Mouse (Mus musculus): ENCODE results near the gene Gpam. TPM values are rescaled to one million over a fixed set of nuclear protein-coding genes. Genes with fewer than 3 reads are reported as not detected.
A peak's percentile ranks its signal among the peaks of the same experiment; 100 is the strongest.

Gpam gene
- total and polyA plus RNA-seq, 3 experiments: 199 to 552 (median 233) TPM

DNA sequence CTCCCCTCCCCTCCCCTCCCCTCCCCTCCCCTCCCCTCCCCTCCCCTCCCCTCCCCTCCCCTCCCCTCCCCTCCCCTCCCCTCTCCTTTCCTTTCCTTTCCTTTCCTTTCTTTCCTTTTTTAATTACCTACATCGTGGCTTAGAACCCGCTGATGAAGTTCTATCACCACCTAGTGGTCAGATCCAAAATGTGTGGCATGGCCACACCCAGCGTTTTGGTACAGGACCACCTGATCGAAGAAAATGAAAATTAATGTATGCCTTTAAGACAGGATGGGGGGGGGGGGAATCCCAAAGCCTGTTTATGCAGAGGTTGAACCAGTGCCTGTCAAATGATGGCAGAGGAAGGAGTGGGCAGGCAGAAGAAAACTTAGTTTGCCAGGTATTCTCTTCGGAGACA lies 65.1 kb downstream of the Gpam start:
- DNase-seq: no peak

DNA sequence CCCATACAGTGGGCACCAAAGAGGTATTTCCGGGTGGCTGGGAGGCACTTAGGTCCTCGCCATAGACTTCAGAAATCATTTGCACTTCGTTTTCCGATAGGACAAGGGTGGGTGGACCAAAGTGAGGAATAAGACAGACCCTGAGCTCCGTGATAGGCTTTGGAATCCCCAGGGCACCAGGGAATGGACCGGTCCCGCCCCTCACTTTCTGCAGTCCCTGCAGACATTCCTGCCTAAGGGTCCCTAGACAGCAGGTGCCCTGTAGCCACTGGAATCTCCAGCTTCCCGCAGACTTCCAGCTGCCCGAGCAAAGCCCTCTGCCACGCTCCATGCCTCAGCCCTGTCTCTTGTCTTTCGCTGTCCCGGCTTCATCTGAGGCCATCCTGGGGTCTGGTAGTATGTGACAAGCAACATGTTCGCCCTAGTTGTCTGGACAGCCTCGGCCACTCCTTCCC lies 65.6 kb downstream of the Gpam start:
- DNase-seq: no peak

DNA sequence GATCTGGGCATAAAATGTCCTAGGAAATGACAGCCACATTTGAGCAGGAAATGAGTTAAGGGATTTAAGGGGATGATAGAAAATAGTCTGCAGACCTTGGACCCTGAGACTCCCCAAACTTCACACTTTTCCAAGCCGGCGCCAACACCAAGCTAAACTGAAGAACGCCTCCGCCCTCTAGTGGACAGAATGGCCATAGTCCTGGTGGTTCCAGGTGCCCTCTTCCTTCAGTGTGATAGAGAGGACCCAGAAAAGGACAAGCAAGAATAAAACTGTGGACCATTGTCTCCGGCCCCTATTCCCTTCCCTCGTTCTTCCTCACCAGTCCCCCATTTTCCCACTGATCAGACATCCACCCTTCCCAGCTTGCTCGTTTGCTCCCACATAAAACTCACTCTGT lies 66.1 kb downstream of the Gpam start:
- DNase-seq: peak; percentile 71

DNA sequence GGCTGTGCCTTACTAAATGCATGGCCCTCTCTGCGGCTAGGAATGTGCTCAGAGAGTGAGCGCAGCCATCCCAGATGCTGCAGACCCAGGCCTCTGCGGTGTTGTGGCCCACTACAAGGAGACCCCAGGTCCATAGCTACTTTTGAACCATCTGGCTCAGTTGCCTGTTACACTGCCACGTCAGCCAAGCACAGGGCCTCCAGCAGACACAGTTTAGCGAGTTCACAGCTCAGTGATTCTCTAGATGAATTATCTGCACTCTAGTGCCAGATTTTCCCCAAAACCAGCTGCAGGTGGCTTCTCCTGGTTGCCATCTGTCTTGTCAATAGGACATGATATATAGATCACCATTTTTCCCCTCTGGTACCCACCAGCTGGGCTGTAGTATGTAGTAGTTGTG lies 69.6 kb downstream of the Gpam start:
- no peak for DNase-seq

DNA sequence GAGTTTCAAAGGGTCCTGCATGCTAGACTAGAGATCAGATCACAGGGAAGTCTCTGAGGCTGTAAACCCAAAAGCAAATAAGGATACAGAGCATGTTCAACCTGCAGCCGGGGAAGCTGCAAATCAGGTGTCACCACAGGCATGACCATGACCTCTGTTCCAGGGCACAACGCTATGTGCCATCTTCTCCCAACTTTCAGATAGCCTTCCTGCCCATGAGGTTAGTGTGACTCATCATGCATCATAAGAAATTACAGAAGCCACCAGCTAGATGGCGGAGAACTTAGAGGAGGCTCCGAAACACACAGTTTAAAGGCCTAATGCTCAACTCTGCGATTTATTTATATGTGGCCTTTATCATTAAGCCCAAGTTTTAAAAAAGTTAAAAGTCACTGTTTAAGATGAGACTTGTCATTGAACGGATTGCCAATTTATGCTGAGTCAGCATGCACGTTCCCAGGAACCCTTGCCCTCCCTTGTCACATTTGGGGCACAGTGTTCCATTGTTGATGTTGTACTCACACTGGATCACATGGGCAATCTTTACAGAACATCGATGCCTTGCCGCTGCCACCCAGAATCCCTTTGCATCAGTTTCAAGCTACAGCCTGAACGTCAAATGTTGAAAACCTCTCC lies 71.3 kb downstream of the Gpam start:
- no peak for DNase-seq

DNA sequence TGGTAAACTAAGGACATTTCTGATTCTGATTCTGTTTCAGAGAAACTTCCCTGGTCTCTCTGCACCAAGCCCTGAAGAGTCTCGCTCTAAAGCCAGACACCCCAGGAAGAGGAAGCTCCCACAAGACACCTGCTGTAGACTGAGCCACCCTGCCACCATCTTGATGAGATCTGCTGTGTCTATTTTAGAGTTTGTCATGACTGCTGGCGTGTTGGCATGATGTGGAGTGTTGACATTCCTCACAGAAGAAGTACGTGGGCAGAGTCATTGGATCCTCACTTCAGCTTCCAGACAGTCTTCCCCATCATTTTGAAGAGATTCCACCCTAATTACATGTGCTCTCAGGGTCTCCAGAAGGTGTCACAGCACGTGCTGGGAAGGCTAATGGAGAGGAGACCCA lies 73.9 kb downstream of the Gpam start:
- no peak for DNase-seq

DNA sequence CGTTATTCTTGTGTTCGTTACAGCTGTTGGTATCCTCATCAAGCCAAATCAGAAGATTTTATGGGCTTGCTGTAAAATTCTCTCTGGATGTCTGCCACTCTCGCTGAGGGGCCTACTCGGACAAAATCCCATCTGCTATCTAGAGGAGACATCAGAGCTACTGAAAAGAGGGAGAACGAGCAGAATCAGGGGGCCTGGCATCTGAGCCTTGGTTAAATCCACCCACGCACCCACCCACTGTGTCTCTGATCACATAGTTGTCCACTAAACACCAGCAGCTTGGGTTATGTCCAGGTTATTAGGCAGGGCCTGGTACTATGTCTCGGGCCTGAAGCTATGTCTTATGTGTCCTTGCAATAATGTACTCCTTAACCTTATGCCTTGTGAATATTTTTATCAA lies 89.6 kb downstream of the Gpam start:
- DNase-seq: no peak

DNA sequence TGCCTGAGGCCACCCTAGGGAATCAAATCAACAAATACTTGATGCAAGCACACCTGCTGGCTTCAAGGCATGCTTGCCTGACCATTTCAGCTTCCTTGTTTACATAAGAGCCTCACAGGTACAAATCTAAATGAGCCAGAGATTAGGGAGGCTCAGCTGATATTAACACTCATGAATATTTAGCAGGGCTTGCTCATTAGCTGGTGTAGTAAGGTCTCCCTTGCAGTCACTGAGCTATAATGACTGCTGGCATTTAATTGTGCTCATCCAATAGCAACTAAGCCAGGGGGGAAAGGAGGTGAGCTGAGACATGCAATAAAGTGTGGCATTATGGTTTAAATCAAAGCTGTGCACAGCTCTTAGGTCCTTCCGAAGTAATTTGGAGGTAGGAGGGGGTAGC lies 108.2 kb downstream of the Gpam start:
- DNase-seq: no peak

Other genes starting within 250 kb of the Gpam start
- gene Tectb, start 53.5 kb upstream of the Gpam start, total RNA-seq (2021): under 1 TPM; 0.41 to 0.89 TPM
- 0.04 TPM in 1 of 2 replicates, not detected in the other for gene Tectb, start 53.5 kb upstream of the Gpam start, polyA plus RNA-seq (2012; rRNA removed)
- not detected for gene Gucy2g, start 114.0 kb upstream of the Gpam start, total RNA-seq (2021)
- 0.03 TPM in 1 of 2 replicates, not detected in the other for gene Gucy2g, start 114.0 kb upstream of the Gpam start, polyA plus RNA-seq (2012; rRNA removed)
- gene Acsl5, start 124.7 kb upstream of the Gpam start, total RNA-seq (2021): 100 to 1,000 TPM in 1 of 2 experiments, 10 to 100 TPM in 1; 86.1 to 324 TPM
- gene Acsl5, start 124.7 kb upstream of the Gpam start, polyA plus RNA-seq (2012; rRNA removed): 7.4 and 10.4 TPM in 2 replicates
- gene Zdhhc6, start 188.8 kb upstream of the Gpam start, total RNA-seq (2021): 10 to 100 TPM; 38.0 to 41.9 TPM
- 5.2 and 6.1 TPM in 2 replicates for gene Zdhhc6, start 188.8 kb upstream of the Gpam start, polyA plus RNA-seq (2012; rRNA removed)
- 10 to 100 TPM; 34.2 to 39.6 TPM for gene Vti1a, start 189.1 kb upstream of the Gpam start, total RNA-seq (2021)
- 12.7 and 13.4 TPM in 2 replicates for gene Vti1a, start 189.1 kb upstream of the Gpam start, polyA plus RNA-seq (2012; rRNA removed)

All from adrenal gland, adult 2 months (tissue).